Mouse (Mus musculus) urinary bladder, adult 18-20 months (tissue): Measurements from ENCODE around the gene Pde6g.
"Not testable (repeated sequence)": the region's sequence is repeated elsewhere in the genome, so short reads cannot be mapped to it uniquely, and the experiment has no call there.

Experiments
- DNase-seq, 2 experiments: peaks; one replicate each; pipeline ENCODE4 v3.0.0; 2022; ENCODE audit warnings: low spot score in 2 of 2, mixed read lengths in 2 of 2

Pde6g gene

GRCm38 (mm10) chr11:120422651-120423568, 30.4 kb downstream of the Pde6g start:
- DNase-seq, result no peak

- DNase-seq, result no peak
These were observed 34.7 kb downstream of the Pde6g start for GRCm38 (mm10) chr11:120418592-120418991.

GRCm38 (mm10) chr11:120417852-120418251, 35.4 kb downstream of the Pde6g start:
- no peak for DNase-seq

- DNase-seq, result not testable (repeated sequence)
These were observed 39.7 kb downstream of the Pde6g start for GRCm38 (mm10) chr11:120413621-120414020.

GRCm38 (mm10) chr11:120406445-120406844, 46.9 kb downstream of the Pde6g start:
- DNase-seq, result no peak

GRCm38 (mm10) chr11:120405867-120406266, 47.4 kb downstream of the Pde6g start:
- DNase-seq, result no peak

GRCm38 (mm10) chr11:120404814-120405213, 48.5 kb downstream of the Pde6g start:
- no peak for DNase-seq

- no peak for DNase-seq
These were observed 54.0 kb downstream of the Pde6g start for GRCm38 (mm10) chr11:120399319-120399718.
